Mouse (Mus musculus) liver, embryonic 14.5 days (tissue): ENCODE measurements around the gene Nmnat1. TPM values are rescaled to one million over a fixed set of nuclear protein-coding genes. Genes with fewer than 3 reads are reported as not detected.

Source experiments
- ATAC-seq: fragments of 200-750 bp; cut with Nextera tagmentation; 2 replicates; pipeline ENCODE4 v1.8.0; 2017; ENCODE audit warnings: moderate number of reproducible peaks, mild to moderate bottlenecking, moderate library complexity; ENCODE audit not compliant: insufficient read depth
- DNase-seq, 3 experiments: peaks; one replicate each; pipeline ENCODE4 v3.0.0-alpha.2; 2012 to 2013; ENCODE audit warnings: low read depth in 3 of 3, low spot score in 3 of 3
- H3K27ac ChIP-seq: fragments of 300-500 bp; sonication (generic); 2 replicates; pipeline ENCODE4 v1.5.1; 2014; ENCODE audit warnings: moderate library complexity, mild to moderate bottlenecking, control low read depth, inconsistent platforms
- H3K27me3 ChIP-seq: fragments of 300-500 bp; sonication (generic); 2 replicates; pipeline ENCODE4 v1.6.1; 2014; ENCODE audit warnings: mild to moderate bottlenecking, low read length, moderate library complexity; ENCODE audit not compliant: control insufficient read depth, insufficient read depth
- H3K36me3 ChIP-seq: fragments of 300-500 bp; sonication (generic); replicated peaks from 2 replicates; pipeline ENCODE4 v1.6.1; 2014; ENCODE audit warnings: low read depth; ENCODE audit not compliant: control insufficient read depth, insufficient read depth
- H3K4me1 ChIP-seq, 2 experiments: fragments of 200-500 bp in 1 of 2; fragments of 300-500 bp in 1 of 2; sonication (generic) in 1 of 2; replicated peaks; 2 replicates each; pipeline ENCODE4 v1.6.1; 2012 to 2014; ENCODE audit warnings: antibody characterized with exemption in 1 of 2, inconsistent platforms in 1 of 2, low read length in 1 of 2; ENCODE audit not compliant: control insufficient read depth in 2 of 2, insufficient read depth in 2 of 2
- H3K4me2 ChIP-seq: fragments of 300-500 bp; sonication (generic); 2 replicates; pipeline ENCODE4 v1.6.1; 2014; ENCODE audit warnings: low read depth, mild to moderate bottlenecking, control low read depth, moderate library complexity
- H3K4me3 ChIP-seq, 2 experiments: fragments of 200-500 bp in 1 of 2; fragments of 300-500 bp in 1 of 2; sonication (generic) in 1 of 2; 2 replicates each; pipeline ENCODE4 v1.5.1; 2012 to 2014; ENCODE audit warnings: low read depth in 2 of 2, low read length in 2 of 2, mild to moderate bottlenecking in 2 of 2, control low read depth in 1 of 2, inconsistent platforms in 1 of 2, moderate library complexity in 1 of 2; ENCODE audit not compliant: insufficient read depth in 1 of 2
- H3K9ac ChIP-seq: fragments of 300-500 bp; sonication (generic); replicated peaks from 2 replicates; pipeline ENCODE4 v1.6.1; 2014; ENCODE audit warnings: mild to moderate bottlenecking, control low read depth, moderate library complexity
- H3K9me3 ChIP-seq: fragments of 300-500 bp; sonication (generic); 2 replicates; pipeline ENCODE4 v1.6.1; 2016; ENCODE audit warnings: low read length, mixed read lengths; ENCODE audit not compliant: control insufficient read depth
- CTCF ChIP-seq: IDR thresholded peaks from 2 replicates; pipeline ENCODE4 v1.5.1; 2016; ENCODE audit warnings: antibody characterized with exemption, low read depth, control low read depth
- EP300 ChIP-seq: IDR thresholded peaks from 2 replicates; pipeline ENCODE4 v1.6.1; 2016; ENCODE audit warnings: antibody characterized with exemption, low read depth
- WGBS: fragments of 180-500 bp; shearing (Covaris S2); extraction: QIAGEN DNeasy Blood & Tissue Kit; methylation state at CpG from one replicate; pipeline ENCODE4 v1.1.7; 2014; ENCODE audit not compliant: insufficient replicate concordance; 5-methylcytosine and 5-hydroxymethylcytosine counted together
- polyA plus RNA-seq, 2 experiments: library from polyadenylated mRNA; depleted of rRNA in 1 of 2; stranded (reverse) in 1 of 2; unstranded in 1 of 2; fragments of >200 nt; fragmentation: Nextera tagmentation in 1 of 2; extraction: Ambion mirVana in 1 of 2; gene quantifications; 2 replicates each; pipeline versions ENCODE4 v1.2.1 to v1.2.3; 2012 to 2014

Nmnat1 gene
- polyA plus RNA-seq, 2 experiments: 3.8 to 4.7 TPM

DNA sequence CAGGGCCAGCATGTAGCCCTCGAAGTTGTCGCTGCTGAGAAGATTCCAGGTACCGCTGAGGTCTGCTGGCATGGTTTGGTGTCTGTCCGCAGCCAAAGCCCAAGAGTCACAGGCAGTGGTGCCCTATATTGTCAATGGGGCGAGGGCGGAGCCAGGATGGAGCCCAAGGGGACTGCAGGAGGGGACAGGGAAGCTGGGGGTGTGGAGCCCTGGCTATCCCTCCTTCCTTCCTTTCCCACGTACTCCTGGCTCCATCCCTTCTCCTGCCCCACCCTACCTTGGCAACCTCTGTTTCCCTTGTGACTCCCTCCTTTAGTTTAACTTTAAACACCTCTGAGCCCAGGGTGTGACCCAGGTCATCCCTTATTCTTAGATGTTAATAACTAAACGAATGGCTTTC, 30.1 kb downstream of the Nmnat1 start, which contains the start of gene Rbp7:
Gene Rbp7 (minus strand): TSS at position 100 of the 400 bp plus-strand sequence.
- no peaks in the 10 kb centered on the region for H3K36me3 ChIP-seq
- no peak within 1 kb of the TSS for H3K27ac ChIP-seq
- no peak for DNase-seq
- no peak for ATAC-seq
- no peak within 1 kb of the TSS for H3K9ac ChIP-seq
- H3K9me3 ChIP-seq: no peaks in the 10 kb centered on the region
- 53% methylated on average over 8 of the region's 8 CpGs for WGBS
- TF ChIP-seq CTCF: no peak
- TF ChIP-seq EP300: no peak
- H3K4me2 ChIP-seq: no peak within 1 kb of the TSS
- H3K27me3 ChIP-seq: no peaks in the 10 kb centered on the region
- no peaks in the 10 kb centered on the region for H3K4me1 ChIP-seq
- no peak within 1 kb of the TSS for H3K4me3 ChIP-seq

DNA sequence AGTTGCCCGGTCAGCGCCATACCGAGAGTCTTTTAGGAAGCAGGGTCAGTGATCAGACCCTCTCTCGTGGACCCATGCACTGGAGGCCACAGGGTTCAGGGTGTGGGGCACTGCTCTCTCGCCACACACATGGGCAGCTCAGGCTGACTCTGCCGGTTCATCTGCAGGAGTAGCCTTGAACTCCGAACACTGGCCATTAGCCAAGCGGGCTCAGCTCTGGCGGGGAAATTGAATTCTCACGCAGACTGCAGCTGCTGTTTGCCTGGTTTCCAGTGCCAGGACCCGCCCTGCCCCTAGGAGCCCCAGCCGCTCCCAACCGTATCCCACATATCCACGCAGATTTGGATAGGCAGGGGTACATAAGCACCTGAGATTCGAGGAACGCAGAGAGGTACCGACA, 30.7 kb downstream of the Nmnat1 start:
- no peak for TF ChIP-seq CTCF
- H3K4me3 ChIP-seq: no peak overlapping the region
- no peaks in the 10 kb centered on the region for H3K36me3 ChIP-seq
- no peaks in the 10 kb centered on the region for H3K4me1 ChIP-seq
- no peak overlapping the region for H3K9ac ChIP-seq
- H3K9me3 ChIP-seq: no peaks in the 10 kb centered on the region
- H3K27me3 ChIP-seq: no peaks in the 10 kb centered on the region
- H3K4me2 ChIP-seq: no peak overlapping the region
- H3K27ac ChIP-seq: no peak overlapping the region
- no peak for DNase-seq
- 73% methylated on average over 17 of the region's 17 CpGs for WGBS
- ATAC-seq: no peak

- Histone ChIP-seq H3K9ac (no peak overlapping the region), H3K4me1 (no peaks in the 10 kb centered on the region), H3K36me3 (no peaks in the 10 kb centered on the region), H3K9me3 (no peaks in the 10 kb centered on the region), H3K4me3 (no peak overlapping the region), H3K27me3 (no peaks in the 10 kb centered on the region), H3K27ac (no peak overlapping the region), H3K4me2 (no peak overlapping the region)
- no peak for ATAC-seq
- peak; percentile 68 for TF ChIP-seq CTCF
- no peak for TF ChIP-seq EP300
- WGBS: 64% methylated on average over 4 of the region's 4 CpGs
- DNase-seq: no peak
Observed at GRCm38 (mm10) chr4:149453656-149454055, 31.3 kb downstream of the Nmnat1 start.

GRCm38 (mm10) chr4:149450636-149451035, 34.4 kb downstream of the Nmnat1 start:
- 64% methylated on average over 3 of the region's 3 CpGs for WGBS
- H3K27ac ChIP-seq: no peak overlapping the region
- H3K4me1 ChIP-seq: peaks cover 2 to 8% of the 10 kb centered on the region in 2 experiments; a peak in 3 of 4 replicates
- TF ChIP-seq EP300: no peak
- TF ChIP-seq CTCF: no peak
- H3K9me3 ChIP-seq: no peaks in the 10 kb centered on the region
- H3K4me3 ChIP-seq: no peak overlapping the region
- no peak overlapping the region for H3K4me2 ChIP-seq
- H3K9ac ChIP-seq: no peak overlapping the region
- DNase-seq: no peak
- H3K27me3 ChIP-seq: no peaks in the 10 kb centered on the region
- H3K36me3 ChIP-seq: no peaks in the 10 kb centered on the region
- ATAC-seq: no peak

DNA sequence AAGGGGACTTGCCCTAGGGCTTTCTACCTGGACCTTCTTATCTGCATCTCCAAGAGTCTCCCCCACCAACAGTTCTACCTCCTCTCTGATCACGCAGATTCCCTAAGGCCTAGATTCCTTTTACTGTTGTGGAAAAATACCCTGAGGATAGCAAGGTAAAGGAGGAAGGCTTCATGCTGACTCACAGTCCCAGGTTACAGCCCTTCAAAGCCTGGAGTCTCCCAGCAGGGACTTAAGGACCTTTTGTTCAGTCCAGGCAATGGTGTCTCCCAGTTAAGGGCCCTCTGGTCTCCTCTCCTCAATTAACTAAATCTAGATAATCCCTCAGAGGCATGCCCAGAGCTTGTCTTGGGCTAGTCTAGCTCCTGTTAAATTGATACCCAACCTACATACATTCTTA, 38.7 kb downstream of the Nmnat1 start:
- 41% methylated on average over 1 of the region's 1 CpGs for WGBS
- no peak for TF ChIP-seq CTCF
- TF ChIP-seq EP300: no peak
- Histone ChIP-seq H3K4me2 (peak overlapping the region; percentile 79), H3K27ac (no peak overlapping the region), H3K9me3 (no peaks in the 10 kb centered on the region), H3K4me3 (peak overlapping the region; percentile 45 to 53; a peak in 1 of 4 replicates), H3K9ac (peak overlapping the region; percentile 31; the same call in 1 of the 2 replicates), H3K36me3 (no peaks in the 10 kb centered on the region), H3K27me3 (no peaks in the 10 kb centered on the region), H3K4me1 (peaks cover 4 to 18% of the 10 kb centered on the region in 2 experiments; a peak in 3 of 4 replicates)
- DNase-seq: no peak
- ATAC-seq: no peak

- Histone ChIP-seq H3K4me1 (peaks cover 4 to 18% of the 10 kb centered on the region in 2 experiments; a peak in 3 of 4 replicates), H3K36me3 (no peaks in the 10 kb centered on the region), H3K27me3 (no peaks in the 10 kb centered on the region), H3K9ac (peak overlapping the region; percentile 51), H3K4me3 (peak overlapping the region; percentile 45 to 53), H3K9me3 (no peaks in the 10 kb centered on the region), H3K27ac (peak overlapping the region; percentile 6), H3K4me2 (peak overlapping the region; percentile 79)
- TF ChIP-seq EP300 (no peak), CTCF (no peak)
- ATAC-seq (peak; percentile 60), DNase-seq (peak in 2 of 3 experiments; percentile 17 to 29)
- WGBS: 4% methylated on average over 11 of the region's 11 CpGs
Observed at GRCm38 (mm10) chr4:149445868-149446267, 39.1 kb downstream of the Nmnat1 start.
